Mouse (Mus musculus): ENCODE measurements around the gene Cct7.
"Not testable (repeated sequence)": the region's sequence is repeated elsewhere in the genome, so short reads cannot be mapped to it uniquely, and the experiment has no call there.

Gene Cct7

GRCm38 (mm10) chr6:85450697-85451663 is at the start of gene Cct7:
Gene Cct7 (plus strand): TSS chr6:85451514.
- DNase-seq (ENCODE audit: low spot score in 2 of 2) = peak in 1 of 2 experiments; percentile 97

- no peak for DNase-seq (ENCODE audit: low spot score in 2 of 2)
These were observed 48.7 kb upstream of the Cct7 start for GRCm38 (mm10) chr6:85402613-85403012.

- no peak for DNase-seq (ENCODE audit: low spot score in 2 of 2)
These were observed 48.3 kb upstream of the Cct7 start for GRCm38 (mm10) chr6:85403039-85403438.

GRCm38 (mm10) chr6:85409003-85409402 is 42.3 kb upstream of the Cct7 start:
- DNase-seq (ENCODE audit: low spot score in 2 of 2) = no peak

GRCm38 (mm10) chr6:85410771-85411273 is 40.5 kb upstream of the Cct7 start:
- peak in 1 of 2 experiments; percentile 18 for DNase-seq (ENCODE audit: low spot score in 2 of 2)

DNA sequence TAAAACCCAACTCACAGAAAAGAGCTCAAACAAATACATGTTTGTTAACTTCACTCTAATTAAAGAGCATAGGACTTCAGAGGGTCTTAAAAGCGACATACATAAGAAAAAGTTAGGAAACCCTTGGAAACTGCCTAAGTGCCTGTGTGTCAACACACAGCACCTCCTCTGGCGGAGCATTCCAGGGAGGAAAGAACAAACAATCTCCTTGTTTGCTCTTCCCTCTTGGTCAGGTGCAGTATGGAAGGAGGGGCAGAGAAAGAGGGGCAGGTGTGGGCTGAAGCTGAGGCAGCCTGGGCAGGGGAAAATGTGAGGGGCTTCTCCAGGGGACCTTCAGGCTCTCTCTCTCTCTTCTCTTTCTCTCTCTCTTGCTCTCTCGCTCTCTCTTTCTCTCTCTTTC is 35.5 kb upstream of the Cct7 start:
- no peak for DNase-seq (ENCODE audit: low spot score in 2 of 2)

DNA sequence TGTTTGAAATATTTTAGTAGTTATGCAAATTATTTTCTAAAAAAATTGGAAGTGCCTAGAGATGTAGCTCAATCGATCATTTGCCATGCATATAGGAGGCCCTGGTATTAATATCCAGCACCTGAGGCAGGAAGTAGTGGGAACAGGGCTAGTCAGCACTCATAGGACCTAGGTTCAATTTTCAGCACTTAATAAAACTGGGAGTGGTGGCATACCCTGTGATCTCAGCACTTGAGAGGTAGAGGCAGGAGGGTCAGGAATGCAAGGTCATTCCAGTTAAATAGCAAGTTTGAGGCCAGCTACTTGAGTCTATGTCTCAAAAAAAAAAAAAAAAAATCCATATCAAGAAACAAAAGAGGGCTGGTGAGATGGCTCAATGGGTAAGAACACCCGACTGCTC is 32.2 kb upstream of the Cct7 start:
- DNase-seq (ENCODE audit: low spot score in 2 of 2) = no peak

GRCm38 (mm10) chr6:85423836-85424379 is 27.4 kb upstream of the Cct7 start, which contains the start of gene Noto:
Gene Noto (plus strand): TSS chr6:85423886.
- DNase-seq (ENCODE audit: low spot score in 2 of 2) = no peak

DNA sequence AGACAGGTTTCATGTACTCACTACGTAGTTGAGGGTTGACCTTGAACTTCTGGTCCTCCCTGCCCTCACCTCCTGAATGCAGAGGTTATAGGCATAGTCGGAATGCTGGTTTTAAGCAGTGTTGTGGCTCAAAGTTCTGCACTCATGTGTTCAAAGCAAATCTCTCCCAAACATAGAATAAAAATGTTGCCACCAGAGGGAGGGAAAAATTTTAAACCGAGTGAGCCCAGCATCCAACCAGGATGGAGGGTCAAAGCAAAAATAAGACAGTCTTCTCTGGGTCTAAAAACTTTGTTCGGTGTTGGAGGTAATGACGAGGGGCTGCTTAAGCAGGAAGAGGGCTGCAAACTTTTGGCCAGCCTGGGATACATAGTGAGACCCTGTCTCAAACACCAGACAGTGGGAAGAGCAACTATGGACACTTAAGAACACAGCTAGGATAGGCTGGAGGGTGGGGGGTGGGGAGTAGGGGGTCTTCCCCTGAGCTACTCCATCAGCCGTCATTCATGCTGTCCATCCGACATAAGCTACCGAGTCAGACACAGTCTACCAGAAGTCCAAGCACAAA is 20.0 kb upstream of the Cct7 start:
- no peak for DNase-seq (ENCODE audit: low spot score in 2 of 2)

DNA sequence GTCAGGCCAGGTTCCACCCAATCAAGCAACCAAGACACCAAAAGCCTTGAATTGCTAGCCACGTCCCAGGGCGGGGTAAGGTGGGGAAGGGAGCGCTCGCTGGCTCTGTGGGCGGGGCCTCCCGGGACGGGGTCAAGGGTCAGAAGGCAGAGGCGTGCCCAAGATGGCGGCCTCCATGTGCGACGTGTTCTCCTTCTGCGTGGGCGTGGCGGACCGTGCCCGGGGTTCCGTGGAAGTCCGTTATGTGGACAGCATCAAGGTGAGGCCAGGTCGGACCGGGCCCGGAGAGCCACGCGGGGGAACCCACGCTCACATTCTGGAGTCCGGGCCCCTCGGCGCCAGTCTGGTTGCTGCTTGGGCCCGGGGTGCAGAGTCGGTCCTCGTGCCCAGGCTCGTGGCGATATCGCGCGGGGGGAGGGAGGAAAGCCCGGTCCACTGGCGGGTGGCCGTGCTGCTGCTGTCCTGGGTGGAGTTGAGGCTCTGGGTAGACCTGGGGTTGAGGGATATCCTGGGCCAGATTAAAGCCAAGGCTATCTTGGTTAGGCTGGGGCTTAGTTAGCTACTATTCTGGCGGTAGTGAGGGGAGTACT is 19.4 kb upstream of the Cct7 start, which contains the start of gene Smyd5:
Gene Smyd5 (plus strand): TSS at position 148 of the 590 bp plus-strand sequence.
- peak; percentile 69 to 87 for DNase-seq (ENCODE audit: low spot score in 2 of 2)

- DNase-seq (ENCODE audit: low spot score in 2 of 2) = no peak
These were observed 17.4 kb upstream of the Cct7 start for GRCm38 (mm10) chr6:85433865-85434264.

DNA sequence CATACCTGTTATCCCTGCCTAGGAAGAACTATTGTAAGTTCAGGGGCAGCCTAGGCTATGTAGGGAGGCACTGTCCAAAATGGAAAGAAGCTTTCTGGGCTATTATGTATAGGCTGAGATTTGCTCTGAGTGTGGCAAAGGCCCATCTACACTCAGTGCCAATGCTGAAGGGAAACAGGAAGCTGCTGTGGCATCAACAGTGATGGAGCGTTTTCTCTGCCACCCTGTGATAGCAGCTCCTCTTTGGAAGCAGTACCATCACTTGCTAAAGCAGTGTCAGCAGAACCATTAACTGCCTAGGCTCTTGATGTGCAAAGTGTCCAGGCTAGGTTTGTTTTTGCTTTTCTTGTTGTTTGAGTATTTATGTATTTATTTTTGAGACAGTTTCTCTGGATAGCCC is 15.1 kb upstream of the Cct7 start:
- DNase-seq (ENCODE audit: low spot score in 2 of 2) = no peak

DNA sequence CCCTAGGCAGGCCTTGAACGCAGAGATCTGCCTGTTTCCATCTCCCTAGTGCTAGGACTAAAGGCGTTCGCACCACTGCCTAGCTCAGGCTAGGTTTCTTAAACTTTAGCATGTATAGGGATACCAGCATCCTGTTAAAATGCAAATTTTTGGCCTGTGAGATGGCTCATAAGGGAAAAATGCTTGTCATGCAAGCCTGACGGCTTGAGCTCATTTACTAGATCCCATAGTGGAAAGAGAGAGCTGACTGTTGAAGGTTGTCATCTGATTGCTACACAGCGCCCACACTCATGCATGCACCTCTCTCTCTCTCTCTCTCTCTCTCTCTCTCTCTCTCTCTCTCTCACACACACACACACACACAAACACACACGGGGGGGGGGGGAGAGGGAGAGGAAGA is 14.7 kb upstream of the Cct7 start:
- no peak for DNase-seq (ENCODE audit: low spot score in 2 of 2)

DNA sequence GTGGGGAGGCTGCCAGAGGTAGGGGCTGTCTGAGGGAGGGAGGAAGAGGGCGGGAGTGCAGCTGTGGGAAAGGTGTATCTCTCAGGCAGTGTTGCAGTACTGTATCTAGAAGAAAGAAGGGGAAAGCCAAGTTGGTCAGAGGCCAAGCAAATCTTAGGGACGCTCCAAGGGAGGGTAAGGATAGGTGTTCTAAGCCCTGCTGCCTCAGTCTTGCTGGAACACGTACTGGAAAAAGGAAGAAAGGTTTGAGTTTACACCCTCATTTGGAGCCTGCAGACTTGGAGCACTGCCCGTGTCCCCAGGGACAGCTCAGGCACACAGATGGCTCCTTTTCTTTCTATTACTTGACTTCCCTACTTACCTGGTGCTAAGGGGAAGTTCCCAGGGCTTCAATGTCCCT is 10.2 kb upstream of the Cct7 start:
- no peak for DNase-seq (ENCODE audit: low spot score in 2 of 2)

DNA sequence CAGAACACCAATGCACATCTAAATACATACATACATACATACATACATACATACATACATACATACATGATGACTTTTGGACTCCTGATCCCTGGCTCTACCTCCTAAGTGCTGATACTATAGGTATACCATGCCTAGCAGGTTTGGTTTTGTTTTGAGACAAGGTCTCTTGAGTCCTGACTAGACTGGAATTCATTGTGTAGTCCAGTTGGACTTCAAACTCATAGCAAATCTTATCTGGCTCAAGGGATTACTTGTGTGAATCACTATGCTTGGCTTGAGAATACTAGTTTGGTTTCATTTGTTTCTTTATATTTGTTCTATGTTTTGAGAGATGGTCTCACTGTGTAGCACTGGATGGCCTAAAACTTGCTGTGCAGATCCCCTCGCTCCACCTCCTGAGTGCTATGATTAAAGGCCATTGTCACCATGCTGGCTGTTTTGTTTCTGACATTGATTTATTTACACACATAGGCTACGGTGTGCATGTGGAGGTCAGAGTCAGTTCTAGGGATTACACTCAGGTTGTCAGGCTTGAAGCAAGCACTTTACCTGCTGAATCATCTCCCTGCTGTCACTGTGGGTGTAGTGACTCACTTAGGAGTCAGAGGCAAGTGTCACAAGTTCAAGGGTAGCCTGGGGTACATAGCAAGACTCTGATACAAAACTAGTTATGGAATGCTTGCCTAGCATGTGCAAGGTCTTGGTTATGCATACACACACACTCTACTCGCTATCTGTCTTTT is 7.7 kb upstream of the Cct7 start:
- DNase-seq (ENCODE audit: low spot score in 2 of 2) = no peak

DNA sequence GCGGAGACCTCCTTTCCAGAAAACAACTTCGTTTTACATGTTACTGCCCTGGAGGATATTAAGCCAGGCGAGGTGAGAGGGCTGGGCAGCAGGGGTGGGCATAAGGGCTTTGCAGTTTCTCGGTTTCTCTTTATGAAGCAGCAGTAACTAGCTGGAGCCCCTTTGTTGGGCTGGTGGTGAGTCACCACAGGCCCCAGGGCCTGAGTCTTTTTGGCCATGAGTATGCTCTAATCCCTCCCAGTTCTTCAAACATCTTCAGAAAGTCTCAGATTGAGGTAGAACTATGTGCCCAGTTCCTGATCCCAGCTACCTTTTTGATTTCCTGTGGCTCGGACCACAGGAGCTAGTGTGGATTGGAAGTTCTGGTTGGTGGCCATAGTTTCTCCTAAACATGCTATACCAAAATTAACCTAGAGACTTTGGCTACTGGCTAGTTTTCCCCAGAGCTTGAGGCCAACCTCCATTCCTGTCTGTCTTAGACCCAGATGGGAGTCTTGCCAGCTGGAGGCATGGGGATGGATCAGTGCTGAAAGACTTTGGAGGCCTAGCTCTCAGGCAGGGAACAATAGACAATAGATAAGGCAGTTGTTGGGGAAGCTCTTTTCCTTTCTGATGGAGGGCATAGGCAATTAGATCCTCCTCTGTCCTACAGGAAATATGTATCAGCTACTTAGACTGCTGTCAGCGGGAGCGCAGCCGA is 6.9 kb upstream of the Cct7 start:
- no peak for DNase-seq (ENCODE audit: low spot score in 2 of 2)

- no peak for DNase-seq (ENCODE audit: low spot score in 2 of 2)
These were observed 6.0 kb upstream of the Cct7 start for GRCm38 (mm10) chr6:85445286-85445685.

- DNase-seq (ENCODE audit: low spot score in 2 of 2) = no peak
These were observed 4.0 kb upstream of the Cct7 start for GRCm38 (mm10) chr6:85447351-85447750.

GRCm38 (mm10) chr6:85450140-85450539 is 1.2 kb upstream of the Cct7 start:
- DNase-seq (ENCODE audit: low spot score in 2 of 2) = not testable (repeated sequence)

DNA sequence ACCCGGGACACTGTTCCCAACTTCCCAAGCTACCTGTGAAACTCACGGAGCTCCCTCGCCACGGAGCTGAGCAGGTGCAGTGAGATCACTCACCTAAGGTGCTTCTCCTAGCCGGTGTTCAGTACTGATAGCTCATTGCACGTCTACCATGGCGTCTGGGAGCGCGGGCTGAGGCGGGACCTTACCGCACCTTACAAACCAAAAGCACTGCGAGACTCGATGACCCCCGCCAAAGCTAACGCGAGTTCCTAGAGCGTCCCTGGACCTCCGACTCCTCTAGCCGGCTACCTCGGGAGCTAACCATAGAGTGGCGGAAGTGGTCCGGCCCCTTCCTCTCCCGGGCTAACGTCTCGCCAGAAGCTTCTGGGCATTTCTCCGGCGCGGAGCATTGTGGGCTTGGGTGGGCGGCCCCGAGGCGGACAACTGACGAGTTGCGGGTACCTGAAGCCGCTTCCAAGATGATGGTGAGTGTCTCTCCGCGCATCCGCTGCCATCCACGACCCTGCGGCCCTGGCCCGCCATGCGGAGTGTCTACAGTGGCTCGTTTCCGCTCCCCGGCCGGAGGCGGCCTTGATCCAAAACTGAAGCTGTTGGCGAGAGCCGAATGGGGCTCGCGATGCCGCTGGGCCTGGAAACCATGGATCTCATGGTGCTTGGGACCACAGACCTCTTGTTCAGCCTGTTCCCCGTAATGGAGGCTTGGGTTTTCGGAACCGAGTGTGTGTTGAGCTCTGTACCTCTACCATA is 523 bp downstream of the Cct7 start, which contains the start of gene Pradc1:
Gene Pradc1 (minus strand): TSS at position 307 of the 747 bp plus-strand sequence.
- DNase-seq (ENCODE audit: low spot score in 2 of 2) = peak; percentile 97
